Mouse (Mus musculus) forelimb bud, embryonic 11.5 days (tissue): ENCODE measurements around the gene A830018L16Rik.
A peak's percentile ranks its signal among the peaks of the same experiment; 100 is the strongest.
"Not testable (repeated sequence)": the region's sequence is repeated elsewhere in the genome, so short reads cannot be mapped to it uniquely, and the experiment has no call there.

Experiments used
- DNase-seq: peaks from one replicate; pipeline ENCODE4 v3.0.0-alpha.2; 2012; ENCODE audit warnings: low read depth, low spot score

Gene A830018L16Rik

DNA sequence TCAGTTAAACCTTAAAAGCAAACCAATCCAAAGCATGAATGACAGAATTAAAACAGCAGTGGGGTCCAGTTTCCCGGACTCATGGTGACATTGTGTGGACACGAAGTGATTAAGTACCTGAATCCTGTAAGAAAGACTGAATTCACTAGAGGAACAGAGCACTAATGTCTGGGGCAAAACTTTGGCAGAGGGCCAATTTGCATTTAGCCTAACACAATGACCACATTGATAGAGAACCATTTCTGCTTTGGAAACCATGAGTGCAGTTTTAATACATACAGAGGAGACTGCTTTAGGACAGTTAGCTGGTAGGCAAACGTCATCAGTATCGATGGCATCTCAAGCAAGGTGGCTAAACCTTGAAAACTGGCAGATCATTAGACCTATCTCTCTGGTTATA, 586.7 kb downstream of the A830018L16Rik start:
- DNase-seq: peak; percentile 83

DNA sequence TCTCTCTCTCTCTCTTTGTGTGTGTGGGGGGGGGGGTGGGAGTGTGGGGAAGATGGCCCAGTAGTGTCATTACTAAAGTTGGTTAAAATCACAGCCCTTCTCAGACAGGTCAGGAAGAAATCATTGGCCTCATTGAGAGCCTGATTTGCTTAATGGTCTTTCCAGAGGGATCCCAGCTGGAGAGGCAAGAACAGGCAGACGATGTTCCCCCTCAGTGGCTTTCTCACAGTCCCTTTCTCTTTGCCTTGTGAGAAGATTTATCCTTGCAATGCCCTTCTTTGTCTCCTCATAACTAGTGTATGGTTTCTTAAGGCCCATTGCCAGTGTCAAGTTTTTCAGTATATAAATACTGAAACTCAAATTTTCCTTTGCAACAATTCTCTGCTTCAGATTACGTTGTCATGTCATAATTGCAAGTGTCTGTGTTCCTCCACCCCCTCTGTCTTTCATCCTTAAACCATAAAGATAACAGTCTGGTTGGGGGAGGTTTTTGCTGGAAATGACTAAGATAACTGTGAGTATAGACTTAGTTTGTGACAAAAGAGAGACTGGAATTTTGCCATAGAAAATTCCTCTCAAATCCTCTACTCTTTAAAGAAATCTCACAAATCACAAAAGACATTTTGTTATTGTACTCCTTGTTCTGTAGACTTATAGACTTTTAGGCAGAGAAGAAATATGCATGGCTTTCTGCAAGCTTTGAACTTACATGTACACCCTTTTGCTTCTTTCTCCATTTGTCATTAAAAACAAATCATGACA, 595.1 kb downstream of the A830018L16Rik start:
- no peak for DNase-seq

DNA sequence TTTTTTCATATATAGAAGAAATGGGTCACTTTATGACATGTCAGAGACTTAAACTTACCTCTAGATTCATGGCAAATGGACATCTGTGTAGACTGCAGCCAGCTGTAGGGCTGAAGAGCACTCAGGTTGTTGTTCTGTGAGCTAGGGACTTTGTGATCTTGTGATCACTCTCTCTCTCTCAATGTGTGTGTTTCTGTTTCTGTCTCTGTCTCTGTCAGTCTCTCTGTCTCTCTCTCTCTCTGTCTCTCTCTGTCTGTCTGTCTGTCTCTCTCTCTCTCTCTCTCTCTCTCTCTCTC, 595.6 kb downstream of the A830018L16Rik start:
- no peak for DNase-seq

DNA sequence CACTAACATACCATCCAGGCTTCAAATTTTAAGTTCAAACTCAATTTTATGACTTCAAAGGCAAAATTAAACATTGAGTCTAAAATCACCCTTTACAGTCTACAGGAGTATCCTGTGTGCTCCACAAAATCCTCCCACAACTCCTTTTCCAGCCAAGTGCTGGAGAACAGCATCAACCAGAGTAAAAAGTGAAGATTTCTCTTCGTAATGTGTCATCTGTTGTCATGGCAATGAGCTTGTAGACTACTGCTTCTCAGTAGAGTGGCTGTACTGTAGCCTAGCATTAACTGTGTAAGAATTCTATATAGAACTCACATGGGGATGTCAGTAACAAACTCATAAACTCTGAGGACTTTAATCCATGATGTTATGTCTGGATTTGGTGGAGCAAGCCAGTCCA, 596.7 kb downstream of the A830018L16Rik start:
- no peak for DNase-seq

DNA sequence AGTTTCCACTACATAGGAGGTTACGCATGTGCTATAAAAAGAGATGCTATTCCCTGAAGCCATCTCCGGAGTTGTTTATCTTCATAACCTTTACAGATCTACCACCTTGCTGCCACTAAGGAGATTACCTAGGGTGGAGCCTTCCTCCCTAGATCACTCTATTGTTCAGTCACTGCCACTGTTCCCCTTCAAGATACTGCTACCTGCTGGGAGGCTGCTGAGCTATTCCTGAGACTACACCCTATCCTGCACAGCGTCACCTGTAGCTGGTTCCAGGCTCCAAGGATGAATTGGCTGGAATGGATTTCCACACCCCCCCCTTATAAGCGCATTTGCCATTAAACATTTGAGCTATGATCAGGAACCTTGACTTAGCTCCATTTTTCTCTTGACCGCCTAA, 606.7 kb downstream of the A830018L16Rik start:
- not testable (repeated sequence) for DNase-seq
